Mouse (Mus musculus): ENCODE results near the gene Plppr3. TPM values are rescaled to one million over a fixed set of nuclear protein-coding genes. Genes with fewer than 3 reads are reported as not detected.
A peak's percentile ranks its signal among the peaks of the same experiment; 100 is the strongest.

Plppr3 gene
- polyA plus RNA-seq, 1 experiment from 2014 or later: 5.1 TPM

GRCm38 (mm10) chr10:79865189-79865601 lies 9.2 kb downstream of the Plppr3 start:
- Histone ChIP-seq H3K4me1 (ENCODE audit: control insufficient read depth, low read depth, low read length) (no peaks in the 10 kb centered on the region; the same call in none of the 2 replicates), H3K4me3 (ENCODE audit: low read depth, low read length) (no peak overlapping the region), H3K9me3 (replicated peaks; ENCODE audit: control insufficient read depth, low read length) (no peaks in the 10 kb centered on the region), H3K27ac (ENCODE audit: low read length) (no peak overlapping the region), H3K36me3 (ENCODE audit: control insufficient read depth, insufficient read depth) (peaks cover 30% of the 10 kb centered on the region), H3K27me3 (ENCODE audit: control insufficient read depth, insufficient read depth, low read depth, low read length) (no peaks in the 10 kb centered on the region), H3K4me2 (ENCODE audit: low read depth, low read length) (no peak overlapping the region), H3K9ac (ENCODE audit: low read depth, low read length) (no peak overlapping the region)
- ATAC-seq (ENCODE audit: low read depth): no peak
- 57% methylated on average over 12 of the region's 12 CpGs for WGBS (ENCODE audit: insufficient replicate concordance)

GRCm38 (mm10) chr10:79864351-79865188 lies 9.9 kb downstream of the Plppr3 start:
- no peak for ATAC-seq (ENCODE audit: low read depth)
- 59% methylated on average over 10 of the region's 10 CpGs for WGBS (ENCODE audit: insufficient replicate concordance)
- Histone ChIP-seq H3K27me3 (ENCODE audit: control insufficient read depth, insufficient read depth, low read depth, low read length) (no peaks in the 10 kb centered on the region), H3K4me3 (ENCODE audit: low read depth, low read length) (no peak overlapping the region), H3K27ac (ENCODE audit: low read length) (no peak overlapping the region), H3K9me3 (replicated peaks; ENCODE audit: control insufficient read depth, low read length) (no peaks in the 10 kb centered on the region), H3K4me2 (ENCODE audit: low read depth, low read length) (no peak overlapping the region), H3K9ac (ENCODE audit: low read depth, low read length) (no peak overlapping the region), H3K4me1 (ENCODE audit: control insufficient read depth, low read depth, low read length) (no peaks in the 10 kb centered on the region; the same call in none of the 2 replicates), H3K36me3 (ENCODE audit: control insufficient read depth, insufficient read depth) (peaks cover 36% of the 10 kb centered on the region)

GRCm38 (mm10) chr10:79862925-79863324 lies 11.5 kb downstream of the Plppr3 start:
- Histone ChIP-seq H3K9ac (ENCODE audit: low read depth, low read length) (no peak overlapping the region), H3K27me3 (ENCODE audit: control insufficient read depth, insufficient read depth, low read depth, low read length) (no peaks in the 10 kb centered on the region), H3K4me3 (ENCODE audit: low read depth, low read length) (no peak overlapping the region), H3K4me2 (ENCODE audit: low read depth, low read length) (no peak overlapping the region), H3K27ac (ENCODE audit: low read length) (no peak overlapping the region), H3K36me3 (ENCODE audit: control insufficient read depth, insufficient read depth) (peaks cover 50% of the 10 kb centered on the region), H3K4me1 (ENCODE audit: control insufficient read depth, low read depth, low read length) (peaks cover 9% of the 10 kb centered on the region), H3K9me3 (replicated peaks; ENCODE audit: control insufficient read depth, low read length) (no peaks in the 10 kb centered on the region)
- no peak for ATAC-seq (ENCODE audit: low read depth)
- 72% methylated on average over 10 of the region's 10 CpGs for WGBS (ENCODE audit: insufficient replicate concordance)

GRCm38 (mm10) chr10:79862049-79862788 lies 12.2 kb downstream of the Plppr3 start:
- Histone ChIP-seq H3K9me3 (replicated peaks; ENCODE audit: control insufficient read depth, low read length) (no peaks in the 10 kb centered on the region), H3K9ac (ENCODE audit: low read depth, low read length) (no peak overlapping the region), H3K4me3 (ENCODE audit: low read depth, low read length) (no peak overlapping the region), H3K27me3 (ENCODE audit: control insufficient read depth, insufficient read depth, low read depth, low read length) (no peaks in the 10 kb centered on the region), H3K4me2 (ENCODE audit: low read depth, low read length) (no peak overlapping the region), H3K27ac (ENCODE audit: low read length) (no peak overlapping the region), H3K36me3 (ENCODE audit: control insufficient read depth, insufficient read depth) (peaks cover 51% of the 10 kb centered on the region), H3K4me1 (ENCODE audit: control insufficient read depth, low read depth, low read length) (peaks cover 16% of the 10 kb centered on the region)
- no peak for ATAC-seq (ENCODE audit: low read depth)
- 89% methylated on average over 23 of the region's 23 CpGs for WGBS (ENCODE audit: insufficient replicate concordance)

GRCm38 (mm10) chr10:79861230-79862048 lies 13.0 kb downstream of the Plppr3 start:
- no peak overlapping the region for H3K9ac ChIP-seq (ENCODE audit: low read depth, low read length)
- H3K27ac ChIP-seq (ENCODE audit: low read length): no peak overlapping the region
- H3K27me3 ChIP-seq (ENCODE audit: control insufficient read depth, insufficient read depth, low read depth, low read length): no peaks in the 10 kb centered on the region
- H3K36me3 ChIP-seq (ENCODE audit: control insufficient read depth, insufficient read depth): peaks cover 57% of the 10 kb centered on the region
- no peak overlapping the region for H3K4me2 ChIP-seq (ENCODE audit: low read depth, low read length)
- peaks cover 24% of the 10 kb centered on the region for H3K4me1 ChIP-seq (ENCODE audit: control insufficient read depth, low read depth, low read length)
- H3K4me3 ChIP-seq (ENCODE audit: low read depth, low read length): no peak overlapping the region
- 84% methylated on average over 25 of the region's 25 CpGs for WGBS (ENCODE audit: insufficient replicate concordance)
- no peak for ATAC-seq (ENCODE audit: low read depth)
- no peaks in the 10 kb centered on the region for H3K9me3 ChIP-seq (replicated peaks; ENCODE audit: control insufficient read depth, low read length)

GRCm38 (mm10) chr10:79860079-79860911 lies 14.1 kb downstream of the Plppr3 start:
- H3K9me3 ChIP-seq (replicated peaks; ENCODE audit: control insufficient read depth, low read length): no peaks in the 10 kb centered on the region
- H3K4me1 ChIP-seq (ENCODE audit: control insufficient read depth, low read depth, low read length): peaks cover 31% of the 10 kb centered on the region
- 93% methylated on average over 26 of the region's 26 CpGs for WGBS (ENCODE audit: insufficient replicate concordance)
- no peak overlapping the region for H3K4me2 ChIP-seq (ENCODE audit: low read depth, low read length)
- peaks cover 60% of the 10 kb centered on the region for H3K36me3 ChIP-seq (ENCODE audit: control insufficient read depth, insufficient read depth)
- no peak overlapping the region for H3K27ac ChIP-seq (ENCODE audit: low read length)
- no peak for ATAC-seq (ENCODE audit: low read depth)
- H3K9ac ChIP-seq (ENCODE audit: low read depth, low read length): no peak overlapping the region
- H3K27me3 ChIP-seq (ENCODE audit: control insufficient read depth, insufficient read depth, low read depth, low read length): no peaks in the 10 kb centered on the region
- H3K4me3 ChIP-seq (ENCODE audit: low read depth, low read length): no peak overlapping the region

GRCm38 (mm10) chr10:79859116-79859515 lies 15.3 kb downstream of the Plppr3 start:
- H3K4me1 ChIP-seq (ENCODE audit: control insufficient read depth, low read depth, low read length): peaks cover 31% of the 10 kb centered on the region
- no peak overlapping the region for H3K4me2 ChIP-seq (ENCODE audit: low read depth, low read length)
- no peaks in the 10 kb centered on the region for H3K9me3 ChIP-seq (replicated peaks; ENCODE audit: control insufficient read depth, low read length)
- H3K36me3 ChIP-seq (ENCODE audit: control insufficient read depth, insufficient read depth): peaks cover 60% of the 10 kb centered on the region
- H3K27me3 ChIP-seq (ENCODE audit: control insufficient read depth, insufficient read depth, low read depth, low read length): no peaks in the 10 kb centered on the region
- 91% methylated on average over 11 of the region's 11 CpGs for WGBS (ENCODE audit: insufficient replicate concordance)
- H3K9ac ChIP-seq (ENCODE audit: low read depth, low read length): no peak overlapping the region
- no peak overlapping the region for H3K27ac ChIP-seq (ENCODE audit: low read length)
- ATAC-seq (ENCODE audit: low read depth): no peak
- H3K4me3 ChIP-seq (ENCODE audit: low read depth, low read length): no peak overlapping the region

GRCm38 (mm10) chr10:79858416-79859074 lies 15.9 kb downstream of the Plppr3 start:
- no peak for ATAC-seq (ENCODE audit: low read depth)
- H3K4me1 ChIP-seq (ENCODE audit: control insufficient read depth, low read depth, low read length): peaks cover 36% of the 10 kb centered on the region
- no peaks in the 10 kb centered on the region for H3K27me3 ChIP-seq (ENCODE audit: control insufficient read depth, insufficient read depth, low read depth, low read length)
- H3K4me3 ChIP-seq (ENCODE audit: low read depth, low read length): peak overlapping the region; percentile 98; the same call in 1 of the 2 replicates
- H3K27ac ChIP-seq (ENCODE audit: low read length): no peak overlapping the region
- 63% methylated on average over 17 of the region's 17 CpGs for WGBS (ENCODE audit: insufficient replicate concordance)
- no peaks in the 10 kb centered on the region for H3K9me3 ChIP-seq (replicated peaks; ENCODE audit: control insufficient read depth, low read length)
- H3K4me2 ChIP-seq (ENCODE audit: low read depth, low read length): peak overlapping the region; percentile 84
- 0 out of 2 replicates have a peak overlapping the region, but pooled peaks have one; percentile 15 for H3K9ac ChIP-seq (ENCODE audit: low read depth, low read length)
- H3K36me3 ChIP-seq (ENCODE audit: control insufficient read depth, insufficient read depth): peaks cover 60% of the 10 kb centered on the region
